Mouse (Mus musculus) small intestine, adult 2 months (tissue): ENCODE results near the gene Myd88.

ENCODE experiments used
- CTCF ChIP-seq: fragments of 200-500 bp; IDR thresholded peaks from 2 replicates; pipeline ENCODE4 v1.5.1; 2012; ENCODE audit warnings: low read depth, mild to moderate bottlenecking, control low read depth, inconsistent platforms, low read length, moderate library complexity, mixed read lengths; ENCODE audit not compliant: insufficient replicate concordance, insufficient read length; ENCODE audit errors: extremely low read depth
- POLR2A ChIP-seq: fragments of 200-500 bp; IDR thresholded peaks from 2 replicates; pipeline ENCODE4 v1.6.1; 2012; ENCODE audit warnings: low read depth, mild to moderate bottlenecking, control low read depth, inconsistent platforms, low read length, moderate library complexity

- TF ChIP-seq CTCF, result no peak
- TF ChIP-seq POLR2A, result no peak
Measured at GRCm38 (mm10) chr9:119335571-119335970, 5.6 kb downstream of the Myd88 start.
